Mouse (Mus musculus) CD4-positive, CD25-positive, alpha-beta regulatory T cell (primary cell): ENCODE results near the gene Olfr111. TPM values are rescaled to one million over a fixed set of nuclear protein-coding genes. Genes with fewer than 3 reads are reported as not detected.

Experiments
- polyA plus RNA-seq: library from polyadenylated mRNA; unstranded; fragments of 100-300 nt; shearing (Covaris generic); gene quantifications from one replicate; pipeline ENCODE4 v1.2.1, GENCODE M21; 2017

Gene Olfr111
- polyA plus RNA-seq = not detected

GRCm38 (mm10) chr17:37507730-37508129, at the start of gene Olfr111:
TSS of gene Olfr111 (plus strand) at chr17:37508030.

GRCm38 (mm10) chr17:37458616-37459015, 49.2 kb upstream of the Olfr111 start, which contains the start of gene Olfr109:
TSS of gene Olfr109 (plus strand) at chr17:37458916.

GRCm38 (mm10) chr17:37483452-37483851, 24.4 kb upstream of the Olfr111 start, which contains the start of gene H2-M2:
TSS of gene H2-M2 (minus strand) at chr17:37483552.

GRCm38 (mm10) chr17:37491930-37492518, 15.8 kb upstream of the Olfr111 start, which contains the start of gene Olfr110:
TSS of gene Olfr110 (plus strand) at chr17:37492468.

GRCm38 (mm10) chr17:37569351-37569750, 61.5 kb downstream of the Olfr111 start, which contains the start of gene Olfr112:
TSS of gene Olfr112 (minus strand) at chr17:37569451.

GRCm38 (mm10) chr17:37577563-37577962, 69.7 kb downstream of the Olfr111 start, which contains the start of gene Olfr113:
TSS of gene Olfr113 (minus strand) at chr17:37577663.

Other genes with a start within 250 kb of the Olfr111 start
- gene Olfr98, start 244.3 kb upstream of the Olfr111 start, polyA plus RNA-seq = not detected
- 103 TPM for gene H2-M3, start 237.8 kb upstream of the Olfr111 start, polyA plus RNA-seq
- 2.4 TPM for gene Olfr99, start 224.6 kb upstream of the Olfr111 start, polyA plus RNA-seq
- gene Olfr101, start 203.7 kb upstream of the Olfr111 start, polyA plus RNA-seq = 0.10 TPM
- gene Olfr102, start 191.0 kb upstream of the Olfr111 start, polyA plus RNA-seq = 0.19 TPM
- not detected for gene Olfr103, start 168.3 kb upstream of the Olfr111 start, polyA plus RNA-seq
- not detected for gene Olfr104-ps, start 148.4 kb upstream of the Olfr111 start, polyA plus RNA-seq
- not detected for gene Olfr105-ps, start 129.0 kb upstream of the Olfr111 start, polyA plus RNA-seq
- gene Olfr106-ps, start 117.6 kb upstream of the Olfr111 start, polyA plus RNA-seq = not detected
- 0.05 TPM for gene Olfr107, start 108.8 kb upstream of the Olfr111 start, polyA plus RNA-seq
- not detected for gene Olfr108, start 62.5 kb upstream of the Olfr111 start, polyA plus RNA-seq
- 0.11 TPM for gene Olfr109, start 49.1 kb upstream of the Olfr111 start, polyA plus RNA-seq
- 0.36 TPM for gene H2-M2, start 24.5 kb upstream of the Olfr111 start, polyA plus RNA-seq
- not detected for gene Olfr110, start 15.6 kb upstream of the Olfr111 start, polyA plus RNA-seq
- gene Olfr112, start 61.4 kb downstream of the Olfr111 start, polyA plus RNA-seq = not detected
- not detected for gene Olfr113, start 69.6 kb downstream of the Olfr111 start, polyA plus RNA-seq
- gene Olfr114, start 84.7 kb downstream of the Olfr111 start, polyA plus RNA-seq = not detected
- not detected for gene Olfr115, start 119.1 kb downstream of the Olfr111 start, polyA plus RNA-seq
- not detected for gene Olfr116, start 119.2 kb downstream of the Olfr111 start, polyA plus RNA-seq
- gene Olfr117, start 155.8 kb downstream of the Olfr111 start, polyA plus RNA-seq = 0.07 TPM
- 0.10 TPM for gene Olfr118, start 159.0 kb downstream of the Olfr111 start, polyA plus RNA-seq
- not detected for gene Olfr119, start 188.5 kb downstream of the Olfr111 start, polyA plus RNA-seq
- gene Olfr120, start 213.8 kb downstream of the Olfr111 start, polyA plus RNA-seq = not detected
- not detected for gene Olfr121, start 240.8 kb downstream of the Olfr111 start, polyA plus RNA-seq